Mouse (Mus musculus) embryonic facial prominence, embryonic 15.5 days (tissue): Measurements from ENCODE around the gene Tardbp. TPM values are rescaled to one million over a fixed set of nuclear protein-coding genes. Genes with fewer than 3 reads are reported as not detected.

Experiments used
- ATAC-seq: fragments of 200-750 bp; cut with Nextera tagmentation; 2 replicates; pipeline ENCODE4 v1.8.0; 2017; ENCODE audit warnings: low read depth, moderate TSS enrichment; ENCODE audit not compliant: insufficient number of reproducible peaks, low FRiP score, low TSS enrichment
- H3K27ac ChIP-seq: fragments of 300-500 bp; sonication (generic); replicated peaks from 2 replicates; pipeline ENCODE4 v1.5.1; 2015; ENCODE audit warnings: mild to moderate bottlenecking, inconsistent platforms
- H3K27me3 ChIP-seq: fragments of 300-500 bp; sonication (generic); 2 replicates; pipeline ENCODE4 v1.6.1; 2015; ENCODE audit warnings: inconsistent platforms
- H3K36me3 ChIP-seq: fragments of 300-500 bp; sonication (generic); 2 replicates; pipeline ENCODE4 v1.6.1; 2015; ENCODE audit warnings: mild to moderate bottlenecking, inconsistent platforms
- H3K4me1 ChIP-seq: fragments of 300-500 bp; sonication (generic); 2 replicates; pipeline ENCODE4 v1.6.1; 2015; ENCODE audit warnings: inconsistent platforms
- H3K4me2 ChIP-seq: fragments of 300-500 bp; sonication (generic); replicated peaks from 2 replicates; pipeline ENCODE4 v1.6.1; 2015; ENCODE audit warnings: mild to moderate bottlenecking, inconsistent platforms
- H3K4me3 ChIP-seq: fragments of 300-500 bp; sonication (generic); replicated peaks from 2 replicates; pipeline ENCODE4 v1.5.1; 2015; ENCODE audit warnings: mild to moderate bottlenecking, inconsistent platforms
- H3K9ac ChIP-seq: fragments of 300-500 bp; sonication (generic); 2 replicates; pipeline ENCODE4 v1.6.1; 2015; ENCODE audit warnings: inconsistent platforms
- H3K9me3 ChIP-seq: fragments of 300-500 bp; sonication (generic); replicated peaks from 2 replicates; pipeline ENCODE4 v1.6.1; 2016; ENCODE audit warnings: inconsistent platforms
- WGBS: fragments of 180-500 bp; shearing (Covaris S2); methylation state at CpG from one replicate; pipeline ENCODE4 v1.1.7; 2015; 5-methylcytosine and 5-hydroxymethylcytosine counted together
- polyA plus RNA-seq: library from polyadenylated mRNA; unstranded; fragments of >200 nt; fragmentation: Nextera tagmentation; extraction: Ambion mirVana; gene quantifications from 2 replicates; pipeline ENCODE4 v1.2.1, GENCODE M21; 2015

The Tardbp gene
- 282 and 285 TPM in 2 replicates for polyA plus RNA-seq

GRCm38 (mm10) chr4:148626623-148627185 is at the start of gene Tardbp:
Gene Tardbp, minus strand, starts transcription at chr4:148627019.
- peak within 1 kb of the TSS; percentile 95 for H3K27ac ChIP-seq
- no peaks in the 10 kb centered on the region for H3K9me3 ChIP-seq
- H3K4me1 ChIP-seq, result peaks cover 22% of the 10 kb centered on the region
- under 1% methylated on average over 51 of the region's 51 CpGs for WGBS
- no peaks in the 10 kb centered on the region for H3K27me3 ChIP-seq
- ATAC-seq, result peak; percentile 96
- peak within 1 kb of the TSS; percentile 75 for H3K4me2 ChIP-seq
- H3K4me3 ChIP-seq, result peak within 1 kb of the TSS; percentile 88
- H3K9ac ChIP-seq, result peak within 1 kb of the TSS; percentile 97
- H3K36me3 ChIP-seq, result peaks cover 32% of the 10 kb centered on the region

GRCm38 (mm10) chr4:148676188-148676960 is 49.6 kb upstream of the Tardbp start:
- 51% methylated on average over 16 of the region's 16 CpGs for WGBS
- H3K27ac ChIP-seq, result no peak overlapping the region
- 0 out of 2 replicates have a peak, but pooled peaks cover 10% of the 10 kb centered on the region for H3K27me3 ChIP-seq
- H3K9ac ChIP-seq, result no peak overlapping the region
- peaks cover 20% of the 10 kb centered on the region for H3K4me1 ChIP-seq
- H3K36me3 ChIP-seq, result no peaks in the 10 kb centered on the region
- H3K9me3 ChIP-seq, result no peaks in the 10 kb centered on the region
- ATAC-seq, result no peak
- no peak overlapping the region for H3K4me2 ChIP-seq
- no peak overlapping the region for H3K4me3 ChIP-seq

- Histone ChIP-seq H3K4me1 (peaks cover 23% of the 10 kb centered on the region), H3K27ac (no peak overlapping the region), H3K9ac (no peak overlapping the region), H3K27me3 (0 out of 2 replicates have a peak, but pooled peaks cover 10% of the 10 kb centered on the region), H3K9me3 (no peaks in the 10 kb centered on the region), H3K4me3 (no peak overlapping the region), H3K4me2 (no peak overlapping the region), H3K36me3 (no peaks in the 10 kb centered on the region)
- ATAC-seq, result no peak
- WGBS, result 56% methylated on average over 7 of the region's 7 CpGs
These were observed 48.2 kb upstream of the Tardbp start for GRCm38 (mm10) chr4:148675043-148675442.

- Histone ChIP-seq H3K4me3 (no peak overlapping the region), H3K36me3 (no peaks in the 10 kb centered on the region), H3K9me3 (no peaks in the 10 kb centered on the region), H3K27me3 (0 out of 2 replicates have a peak, but pooled peaks cover 5% of the 10 kb centered on the region), H3K27ac (no peak overlapping the region), H3K4me1 (peaks cover 13% of the 10 kb centered on the region), H3K9ac (no peak overlapping the region), H3K4me2 (peak overlapping the region; percentile 11; the same call in 1 of the 2 replicates)
- no peak for ATAC-seq
- WGBS, result 22% methylated on average over 16 of the region's 16 CpGs
These were observed 44.6 kb upstream of the Tardbp start for GRCm38 (mm10) chr4:148671230-148671947.

- H3K4me2 ChIP-seq, result no peak overlapping the region
- ATAC-seq, result no peak
- H3K4me1 ChIP-seq, result peaks cover 12% of the 10 kb centered on the region
- 77% methylated on average over 15 of the region's 15 CpGs for WGBS
- no peak overlapping the region for H3K4me3 ChIP-seq
- no peaks in the 10 kb centered on the region for H3K36me3 ChIP-seq
- H3K27me3 ChIP-seq, result peaks cover 16% of the 10 kb centered on the region
- H3K9me3 ChIP-seq, result no peaks in the 10 kb centered on the region
- H3K27ac ChIP-seq, result no peak overlapping the region
- H3K9ac ChIP-seq, result no peak overlapping the region
These were observed 40.4 kb upstream of the Tardbp start for GRCm38 (mm10) chr4:148667006-148667755.

GRCm38 (mm10) chr4:148664021-148664420 is 37.2 kb upstream of the Tardbp start:
- Histone ChIP-seq H3K4me3 (no peak overlapping the region), H3K9ac (no peak overlapping the region), H3K27ac (no peak overlapping the region), H3K4me2 (no peak overlapping the region), H3K27me3 (peaks cover 16% of the 10 kb centered on the region), H3K9me3 (no peaks in the 10 kb centered on the region), H3K4me1 (peaks cover 12% of the 10 kb centered on the region), H3K36me3 (no peaks in the 10 kb centered on the region)
- ATAC-seq, result no peak
- WGBS, result 62% methylated on average over 6 of the region's 6 CpGs

- Histone ChIP-seq H3K9ac (no peak overlapping the region), H3K27me3 (peaks cover 16% of the 10 kb centered on the region), H3K27ac (no peak overlapping the region), H3K36me3 (no peaks in the 10 kb centered on the region), H3K4me2 (no peak overlapping the region), H3K9me3 (no peaks in the 10 kb centered on the region), H3K4me1 (peaks cover 12% of the 10 kb centered on the region), H3K4me3 (no peak overlapping the region)
- 67% methylated on average over 7 of the region's 7 CpGs for WGBS
- no peak for ATAC-seq
These were observed 36.5 kb upstream of the Tardbp start for GRCm38 (mm10) chr4:148663326-148663725.

GRCm38 (mm10) chr4:148662168-148662965 is 35.5 kb upstream of the Tardbp start:
- Histone ChIP-seq H3K9me3 (no peaks in the 10 kb centered on the region), H3K4me1 (peaks cover 12% of the 10 kb centered on the region), H3K27me3 (peaks cover 16% of the 10 kb centered on the region), H3K36me3 (no peaks in the 10 kb centered on the region), H3K9ac (no peak overlapping the region), H3K4me3 (no peak overlapping the region; the same call in 1 of the 2 replicates), H3K4me2 (peak overlapping the region; percentile 38), H3K27ac (no peak overlapping the region)
- 22% methylated on average over 21 of the region's 21 CpGs for WGBS
- no peak for ATAC-seq

GRCm38 (mm10) chr4:148660174-148660573 is 33.4 kb upstream of the Tardbp start:
- peaks cover 16% of the 10 kb centered on the region for H3K27me3 ChIP-seq
- no peak overlapping the region for H3K9ac ChIP-seq
- H3K4me1 ChIP-seq, result peaks cover 12% of the 10 kb centered on the region
- no peaks in the 10 kb centered on the region for H3K9me3 ChIP-seq
- WGBS, result 49% methylated on average over 3 of the region's 3 CpGs
- H3K27ac ChIP-seq, result no peak overlapping the region
- no peaks in the 10 kb centered on the region for H3K36me3 ChIP-seq
- H3K4me2 ChIP-seq, result no peak overlapping the region
- no peak for ATAC-seq
- H3K4me3 ChIP-seq, result no peak overlapping the region

- Histone ChIP-seq H3K36me3 (no peaks in the 10 kb centered on the region), H3K9me3 (no peaks in the 10 kb centered on the region), H3K27me3 (peaks cover 6% of the 10 kb centered on the region; the same call in 1 of the 2 replicates), H3K4me1 (peaks cover 11% of the 10 kb centered on the region), H3K27ac (no peak overlapping the region), H3K4me2 (no peak overlapping the region), H3K4me3 (no peak overlapping the region), H3K9ac (no peak overlapping the region)
- WGBS, result 86% methylated on average over 13 of the region's 13 CpGs
- ATAC-seq, result no peak
These were observed 31.0 kb upstream of the Tardbp start for GRCm38 (mm10) chr4:148657776-148658175.
